Mouse (Mus musculus): ENCODE measurements around the gene Gm3259.
"Not testable (repeated sequence)": the region's sequence is repeated elsewhere in the genome, so short reads cannot be mapped to it uniquely, and the experiment has no call there.

The Gm3259 gene

GRCm38 (mm10) chr5:95305611-95306010 is at the start of gene Gm3259:
Gm3259 (plus strand) TSS chr5:95305911.
- DNase-seq (ENCODE audit: low spot score in 2 of 2), result not testable (repeated sequence)

- not testable (repeated sequence) for DNase-seq (ENCODE audit: low spot score in 2 of 2)
Observed at GRCm38 (mm10) chr5:95272668-95273067, 33.0 kb upstream of the Gm3259 start, which contains the start of gene Gm10424. Gm10424 (minus strand) TSS chr5:95272768.
